Mouse (Mus musculus) MEL (cell line): ENCODE measurements around the gene Prpsap1. TPM values are rescaled to one million over a fixed set of nuclear protein-coding genes. Genes with fewer than 3 reads are reported as not detected.
A peak's percentile ranks its signal among the peaks of the same experiment; 100 is the strongest.

Experiments used
- DNase-seq: peaks from one replicate; pipeline ENCODE4 v3.0.0; 2011; ENCODE audit warnings: low read depth, low spot score
- H3K27ac ChIP-seq: 2 replicates; pipeline ENCODE4 v1.5.1; 2012; ENCODE audit warnings: low read depth, mild to moderate bottlenecking, control low read depth, low read length, moderate library complexity; ENCODE audit not compliant: control insufficient read depth
- H3K27me3 ChIP-seq, 2 experiments: fragments of 150-350 bp in 1 of 2; sonication (generic) in 1 of 2; 2 replicates each; pipeline ENCODE4 v1.6.1; 2012; ENCODE audit warnings: low read length in 2 of 2, mild to moderate bottlenecking in 2 of 2, improper control_type of control experiment in 1 of 2, moderate library complexity in 1 of 2; ENCODE audit not compliant: insufficient read depth in 2 of 2, control insufficient read depth in 1 of 2
- H3K36me3 ChIP-seq, 2 experiments: 2 replicates each; pipeline ENCODE4 v1.6.1; 2012 to 2014; ENCODE audit warnings: low read length in 2 of 2, improper control_type of control experiment in 1 of 2, inconsistent platforms in 1 of 2, mild to moderate bottlenecking in 1 of 2; ENCODE audit not compliant: insufficient read depth in 2 of 2, control insufficient read depth in 1 of 2
- H3K4me1 ChIP-seq, 2 experiments: fragments of 150-350 bp in 1 of 2; sonication (generic) in 1 of 2; 2 replicates each; pipeline ENCODE4 v1.6.1; 2012; ENCODE audit warnings: low read length in 2 of 2, improper control_type of control experiment in 1 of 2, mild to moderate bottlenecking in 1 of 2; ENCODE audit not compliant: insufficient read depth in 2 of 2, control insufficient read depth in 1 of 2
- H3K4me3 ChIP-seq, 2 experiments: fragments of 150-350 bp in 1 of 2; sonication (generic) in 1 of 2; 2 replicates each; pipeline ENCODE4 v1.5.1; 2012; ENCODE audit warnings: low read depth in 2 of 2, low read length in 2 of 2, mild to moderate bottlenecking in 2 of 2, moderate library complexity in 2 of 2, control low read depth in 1 of 2, improper control_type of control experiment in 1 of 2; ENCODE audit not compliant: control insufficient read depth in 1 of 2, insufficient read depth in 1 of 2
- H3K79me2 ChIP-seq: 2 replicates; pipeline ENCODE4 v1.6.1; 2012; ENCODE audit warnings: mild to moderate bottlenecking, low read length, moderate library complexity; ENCODE audit not compliant: control insufficient read depth, poor library complexity, insufficient read depth
- H3K9ac ChIP-seq: 2 replicates; pipeline ENCODE4 v1.6.1; 2012; ENCODE audit warnings: low read depth, mild to moderate bottlenecking, control low read depth, low read length, moderate library complexity; ENCODE audit not compliant: control insufficient read depth, poor library complexity, severe bottlenecking
- H3K9me3 ChIP-seq: fragments of 150-350 bp; sonication (generic); replicated peaks from 2 replicates; pipeline ENCODE4 v1.6.1; 2012; ENCODE audit warnings: mild to moderate bottlenecking, low read length, improper control_type of control experiment, moderate library complexity; ENCODE audit not compliant: insufficient read depth
- CTCF ChIP-seq, 3 experiments: IDR thresholded peaks in 2 of 3; conservative IDR thresholded peaks in 1 of 3; 2 replicates each; pipeline ENCODE4 v1.5.1; 2011 to 2012; ENCODE audit warnings: low read length in 3 of 3, low read depth in 2 of 3, mild to moderate bottlenecking in 2 of 3, improper control_type of control experiment in 1 of 3, inconsistent platforms in 1 of 3, mixed read lengths in 1 of 3, moderate library complexity in 1 of 3; ENCODE audit not compliant: control insufficient read depth in 1 of 3, insufficient read depth in 1 of 3, poor library complexity in 1 of 3, severe bottlenecking in 1 of 3
- EP300 ChIP-seq, 2 experiments: IDR thresholded peaks; 2 replicates each; pipeline ENCODE4 v1.6.1; 2011; ENCODE audit warnings: improper control_type of control experiment in 2 of 2, low read length in 2 of 2, low read depth in 1 of 2, mild to moderate bottlenecking in 1 of 2
- HCFC1 ChIP-seq: IDR thresholded peaks from 2 replicates; pipeline ENCODE4 v1.6.1; 2012; ENCODE audit warnings: low read depth, mild to moderate bottlenecking, inconsistent platforms, low read length, improper control_type of control experiment, moderate library complexity
- MAFK ChIP-seq: IDR thresholded peaks from 2 replicates; pipeline ENCODE4 v1.6.1; 2011; ENCODE audit warnings: low read depth, mild to moderate bottlenecking, low read length, improper control_type of control experiment, borderline replicate concordance
- MAX ChIP-seq: IDR thresholded peaks from 2 replicates; pipeline ENCODE4 v1.6.1; 2011; ENCODE audit warnings: low read length, improper control_type of control experiment
- MYC ChIP-seq: IDR thresholded peaks from 2 replicates; pipeline ENCODE4 v1.6.1; 2011; ENCODE audit warnings: low read depth, mild to moderate bottlenecking, low read length, improper control_type of control experiment, moderate library complexity
- NELFE ChIP-seq: IDR thresholded peaks from 2 replicates; pipeline ENCODE4 v1.6.1; 2011; ENCODE audit warnings: low read depth, low read length, improper control_type of control experiment
- NRF1 ChIP-seq: IDR thresholded peaks from 2 replicates; pipeline ENCODE4 v1.6.1; 2014; ENCODE audit warnings: low read depth, mild to moderate bottlenecking, inconsistent platforms, low read length, improper control_type of control experiment, moderate library complexity; ENCODE audit not compliant: poor library complexity, insufficient read depth, severe bottlenecking
- POLR2A ChIP-seq, 2 experiments: IDR thresholded peaks; 2 replicates each; pipeline ENCODE4 v1.6.1; 2011 to 2012; ENCODE audit warnings: low read length in 2 of 2, mild to moderate bottlenecking in 2 of 2, control low read depth in 1 of 2, improper control_type of control experiment in 1 of 2, low read depth in 1 of 2, moderate library complexity in 1 of 2; ENCODE audit not compliant: control insufficient read depth in 1 of 2, insufficient read depth in 1 of 2, poor library complexity in 1 of 2
- RCOR1 ChIP-seq: IDR thresholded peaks from 2 replicates; pipeline ENCODE4 v1.6.1; 2012; ENCODE audit warnings: low read depth, mild to moderate bottlenecking, inconsistent platforms, low read length, improper control_type of control experiment
- SMC3 ChIP-seq: IDR thresholded peaks from 2 replicates; pipeline ENCODE4 v1.6.1; 2011; ENCODE audit warnings: low read depth, low read length, improper control_type of control experiment
- TCF12 ChIP-seq: IDR thresholded peaks from 2 replicates; pipeline ENCODE4 v1.6.1; 2014; ENCODE audit warnings: low read depth, mild to moderate bottlenecking, inconsistent platforms, low read length, improper control_type of control experiment, moderate library complexity
- USF1 ChIP-seq: IDR thresholded peaks from 2 replicates; pipeline ENCODE4 v1.6.1; 2014; ENCODE audit warnings: low read depth, mild to moderate bottlenecking, inconsistent platforms, low read length, improper control_type of control experiment, moderate library complexity
- ZC3H11A ChIP-seq: IDR thresholded peaks from 2 replicates; pipeline ENCODE4 v1.6.1; 2012; ENCODE audit warnings: low read depth, mild to moderate bottlenecking, inconsistent platforms, low read length, improper control_type of control experiment
- ZNF384 ChIP-seq: IDR thresholded peaks from 2 replicates; pipeline ENCODE4 v1.6.1; 2012; ENCODE audit warnings: low read depth, mild to moderate bottlenecking, inconsistent platforms, low read length, improper control_type of control experiment
- polyA plus RNA-seq, 2 experiments: library from polyadenylated mRNA; stranded (reverse) in 1 of 2; unstranded in 1 of 2; fragments of >175 nt in 1 of 2; fragments of >200 nt in 1 of 2; gene quantifications; 2 replicates each; pipeline versions ENCODE4 v1.2.1 to v1.2.4; 2012; ENCODE audit warnings: low replicate concordance in 2 of 2, low read depth in 1 of 2; ENCODE audit not compliant: insufficient read length in 2 of 2, insufficient read depth in 1 of 2, missing spikeins in 1 of 2
- total RNA-seq: library from RNA; depleted of rRNA; stranded (reverse); fragments of 300-350 nt; gene quantifications from 2 replicates; pipeline ENCODE4 v1.2.3, GENCODE M21; 2012

The Prpsap1 gene
- total and polyA plus RNA-seq, 3 experiments: 112 to 155 TPM; not detected in 1

GRCm38 (mm10) chr11:116490232-116491107, 3.5 kb downstream of the Prpsap1 start (continued):
- peak; percentile 54 for TF ChIP-seq TCF12

GRCm38 (mm10) chr11:116489771-116490231, 4.2 kb downstream of the Prpsap1 start:
- DNase-seq: peak; percentile 71
- Histone ChIP-seq H3K36me3 (peaks cover 13 to 14% of the 10 kb centered on the region in 2 experiments), H3K9ac (peak overlapping the region; percentile 92), H3K4me1 (peaks cover 7 to 28% of the 10 kb centered on the region in 2 experiments; a peak in 3 of 4 replicates), H3K27me3 (no peaks in the 10 kb centered on the region), H3K79me2 (peaks cover 21% of the 10 kb centered on the region), H3K9me3 (no peaks in the 10 kb centered on the region), H3K4me3 (peak overlapping the region; percentile 91 to 93), H3K27ac (peak overlapping the region; percentile 50)
- TF ChIP-seq USF1 (no peak), MAX (peak; percentile 48; the same call in 1 of the 2 replicates), TCF12 (no peak), MAFK (no peak)

- TF ChIP-seq HCFC1: 0 out of 2 replicates have a peak, but pooled peaks have one; percentile 11
- no peak for TF ChIP-seq POLR2A (IDR thresholded peaks at IDR 0.05; ENCODE audit: control insufficient read depth in 1 of 2, insufficient read depth in 1 of 2, low read depth in 1 of 2, low read length in 2 of 2, poor library complexity in 1 of 2)
- TF ChIP-seq NRF1: no peak
- 0 out of 4 replicates have a peak, but pooled peaks of 1 of the 2 experiments have one; percentile 11 for TF ChIP-seq EP300 (IDR thresholded peaks at IDR 0.05; ENCODE audit: low read depth in 1 of 2, low read length in 2 of 2)
- no peak for TF ChIP-seq ZNF384
- TF ChIP-seq ZC3H11A: no peak
- no peak for TF ChIP-seq NELFE
- 0 out of 2 replicates have a peak, but pooled peaks have one; percentile 23 for TF ChIP-seq MYC
- TF ChIP-seq MAX: peak; percentile 28
- TF ChIP-seq RCOR1: peak; percentile 9; the same call in 1 of the 2 replicates
- TF ChIP-seq CTCF (IDR thresholded peaks at IDR 0.05 in 2 of 3, conservative IDR thresholded peaks at IDR 0.05 in 1 of 3; ENCODE audit: control insufficient read depth in 1 of 3, insufficient read depth in 1 of 3, low read depth in 2 of 3, low read length in 3 of 3, poor library complexity in 1 of 3, severe bottlenecking in 1 of 3): peak; percentile 54 to 74 (median 64)
- TF ChIP-seq SMC3: peak; percentile 39
- Histone ChIP-seq H3K27me3 (no peaks in the 10 kb centered on the region), H3K36me3 (peaks cover 12 to 19% of the 10 kb centered on the region in 2 experiments; a peak in 3 of 4 replicates), H3K9ac (peak overlapping the region; percentile 92), H3K79me2 (peaks cover 21% of the 10 kb centered on the region), H3K4me3 (peak overlapping the region; percentile 91 to 93), H3K9me3 (no peaks in the 10 kb centered on the region), H3K27ac (peak overlapping the region; percentile 50; the same call in 1 of the 2 replicates), H3K4me1 (peaks cover 5 to 21% of the 10 kb centered on the region in 2 experiments; a peak in 3 of 4 replicates)
- DNase-seq: peak; percentile 64
Observed at GRCm38 (mm10) chr11:116488693-116489375, 5.2 kb downstream of the Prpsap1 start.
